Mouse (Mus musculus) megakaryocyte, adult 5-6 weeks (primary cell): ENCODE results near the gene 1600002K03Rik. TPM values are rescaled to one million over a fixed set of nuclear protein-coding genes. Genes with fewer than 3 reads are reported as not detected.

Source experiments
- ATAC-seq: 2 replicates; pipeline ENCODE4 v1.8.0; 2016; ENCODE audit warnings: mild to moderate bottlenecking, inconsistent platforms; ENCODE audit not compliant: poor library complexity, severe bottlenecking
- total RNA-seq, 2 experiments: library from RNA; stranded (forward) in 1 of 2; stranded (reverse) in 1 of 2; fragments of 153-499, 151-499 nt in 1 of 2; fragments of 221-1000, 200-1000 nt in 1 of 2; gene quantifications; 2 replicates each; pipeline versions ENCODE4 v1.2.3 to v1.2.4; 2015 to 2017

Gene 1600002K03Rik
- total RNA-seq, 2 experiments from 2014 or later = 18.8 to 21.0 TPM

DNA sequence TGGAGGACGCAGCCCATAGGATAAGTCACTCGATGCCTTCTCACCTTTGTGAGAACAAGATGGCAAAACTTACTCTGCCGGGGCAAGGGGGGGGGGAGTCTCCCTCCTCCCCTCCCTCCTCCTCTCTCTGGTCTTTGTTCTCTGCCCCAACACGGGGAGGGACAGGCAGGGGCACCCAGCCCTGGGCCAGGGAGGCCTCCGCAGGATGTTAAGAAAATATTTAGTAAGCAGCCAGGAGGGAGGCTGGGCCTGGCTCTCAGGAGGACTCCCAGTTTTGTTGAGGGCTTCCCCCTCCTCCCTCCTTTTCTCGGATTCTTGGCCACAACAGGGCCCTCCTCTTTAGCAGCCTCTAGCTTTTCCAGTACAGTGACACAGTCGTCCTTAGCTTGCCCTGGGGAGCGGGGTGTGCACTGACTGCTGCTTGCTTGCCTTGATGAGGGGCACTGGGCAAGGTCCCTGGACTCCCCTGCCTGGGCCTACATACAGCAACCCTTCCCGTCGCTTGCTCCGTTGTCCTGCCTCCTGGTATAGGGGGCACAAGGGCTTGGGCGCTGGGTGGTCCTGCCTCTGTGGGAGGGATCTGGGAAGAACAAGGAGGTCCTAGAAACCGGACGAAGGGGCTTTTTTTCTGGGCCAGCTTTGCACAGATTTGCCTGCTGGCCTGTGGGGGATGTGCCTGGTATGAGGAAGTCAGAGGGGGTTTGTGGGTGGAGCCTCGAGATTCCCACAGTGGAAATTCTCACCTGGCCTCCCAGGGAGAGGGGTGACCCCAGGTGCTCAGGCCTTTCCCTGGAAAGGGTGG lies 20.5 kb upstream of the 1600002K03Rik start:
- no peak for ATAC-seq

- ATAC-seq = no peak
Measured at GRCm38 (mm10) chr10:80152873-80153260, 19.9 kb upstream of the 1600002K03Rik start.

DNA sequence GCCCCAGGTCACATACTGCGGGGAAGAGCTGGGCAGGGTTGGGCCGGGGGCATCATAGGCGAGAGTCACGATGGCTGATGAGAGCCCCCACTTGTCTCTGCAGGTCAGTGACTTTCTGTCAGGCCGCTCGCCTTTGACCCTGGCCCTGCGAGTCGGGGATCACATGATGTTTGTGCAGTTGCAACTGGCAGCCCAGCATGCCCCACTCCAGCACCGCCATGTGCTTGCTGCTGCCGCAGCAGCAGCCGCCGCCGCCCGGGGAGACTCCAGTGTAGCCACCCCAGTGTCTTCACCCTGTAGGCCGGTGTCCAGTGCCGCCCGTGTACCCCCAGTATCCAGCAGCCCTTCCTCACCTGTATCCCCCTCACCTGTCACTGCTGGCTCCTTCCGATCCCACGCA lies 19.0 kb upstream of the 1600002K03Rik start:
- no peak for ATAC-seq

GRCm38 (mm10) chr10:80154384-80154783 lies 18.4 kb upstream of the 1600002K03Rik start:
- ATAC-seq = no peak

DNA sequence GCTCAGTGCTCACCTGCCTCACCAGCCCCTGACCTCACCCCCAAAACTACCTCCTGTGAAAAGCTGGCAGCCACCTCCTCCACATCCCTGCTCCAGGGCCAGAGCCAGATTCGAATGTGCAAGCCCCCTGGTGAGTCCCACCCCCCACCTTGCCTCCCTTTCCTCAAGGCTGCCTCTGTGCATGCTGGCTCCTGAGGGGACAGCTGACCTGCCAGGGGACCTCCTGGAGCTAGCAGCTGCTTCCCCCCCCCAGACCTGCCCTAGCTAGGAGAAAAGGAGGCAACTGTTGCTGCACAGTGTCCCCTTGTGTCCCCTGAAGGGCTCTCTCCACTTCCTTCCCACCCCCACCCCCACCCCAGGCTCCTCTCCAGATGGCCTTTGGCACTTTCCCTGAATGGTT lies 17.5 kb upstream of the 1600002K03Rik start:
- no peak for ATAC-seq

GRCm38 (mm10) chr10:80156002-80156751 lies 16.6 kb upstream of the 1600002K03Rik start:
- no peak for ATAC-seq

GRCm38 (mm10) chr10:80156752-80157053 lies 16.0 kb upstream of the 1600002K03Rik start:
- ATAC-seq = no peak

- no peak for ATAC-seq
Measured at GRCm38 (mm10) chr10:80157141-80157929, 15.4 kb upstream of the 1600002K03Rik start.

GRCm38 (mm10) chr10:80158307-80158986 lies 14.3 kb upstream of the 1600002K03Rik start:
- ATAC-seq = peak; percentile 50

- peak; percentile 8 for ATAC-seq
Measured at GRCm38 (mm10) chr10:80159021-80159560, 13.7 kb upstream of the 1600002K03Rik start.

GRCm38 (mm10) chr10:80159561-80160454 lies 12.9 kb upstream of the 1600002K03Rik start:
- peak; percentile 79 for ATAC-seq

DNA sequence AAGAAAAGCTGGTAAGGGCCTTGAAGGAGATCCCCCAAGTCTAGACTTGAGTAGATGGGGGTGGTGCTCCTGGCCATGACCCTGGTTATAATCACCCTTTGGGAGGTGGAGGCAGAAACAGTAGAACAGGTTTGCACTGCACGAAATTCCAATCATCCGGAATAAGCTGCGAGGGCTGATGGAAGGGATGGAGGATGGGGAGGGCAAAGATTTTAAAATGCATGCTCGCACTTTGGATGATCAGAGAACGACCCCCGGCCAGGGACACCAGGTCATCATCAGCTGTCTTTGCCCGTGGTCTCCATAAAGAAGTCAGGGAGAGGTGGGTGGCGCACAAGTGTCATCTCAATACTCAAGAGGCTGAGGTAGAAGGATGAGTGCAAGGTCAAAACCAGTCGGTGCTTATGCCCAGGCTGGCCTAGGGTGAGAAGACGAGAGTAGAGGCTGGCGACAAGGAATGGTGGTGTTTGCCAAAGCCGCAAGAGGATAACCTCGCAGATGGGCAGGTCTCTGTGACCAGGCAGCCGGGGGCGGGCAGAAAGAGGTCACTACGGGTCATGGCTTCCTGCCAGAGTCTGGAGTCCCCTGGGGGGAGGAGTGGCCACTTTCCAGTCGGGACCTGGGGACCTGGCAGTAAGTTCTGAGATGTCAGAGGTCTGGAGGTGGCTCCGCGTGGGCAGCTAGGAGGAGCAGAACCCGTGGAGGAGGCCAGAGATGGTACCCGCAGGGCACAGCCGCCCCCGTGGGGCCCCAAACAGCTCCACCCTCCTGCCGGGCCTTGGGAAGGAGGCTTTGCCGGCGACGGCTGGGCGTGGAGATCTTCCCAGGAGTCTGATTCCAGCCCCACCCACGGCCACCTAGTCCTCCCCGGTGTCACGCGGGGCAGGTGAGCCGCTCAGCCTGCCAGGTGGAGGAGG lies 12.0 kb upstream of the 1600002K03Rik start:
- no peak for ATAC-seq

- no peak for ATAC-seq
Measured at GRCm38 (mm10) chr10:80161522-80162242, 11.1 kb upstream of the 1600002K03Rik start.

DNA sequence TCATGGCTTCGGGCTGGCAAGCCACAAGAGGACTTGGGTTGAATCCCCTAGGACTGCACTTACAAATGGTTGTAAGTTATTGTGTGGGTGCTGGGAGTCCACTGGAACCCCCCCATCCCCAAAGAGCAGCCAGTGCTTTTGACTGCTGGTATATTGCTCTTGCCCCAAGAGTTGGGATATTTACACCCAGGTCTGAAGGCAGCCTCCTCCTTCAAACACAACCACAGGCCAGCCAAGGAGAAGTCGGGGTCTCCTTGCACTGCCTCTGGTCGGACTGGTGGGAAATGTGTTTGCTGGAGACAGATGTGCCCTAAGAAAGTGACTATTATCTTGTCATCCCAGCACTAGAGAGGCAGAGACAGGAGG lies 10.5 kb upstream of the 1600002K03Rik start:
- no peak for ATAC-seq

DNA sequence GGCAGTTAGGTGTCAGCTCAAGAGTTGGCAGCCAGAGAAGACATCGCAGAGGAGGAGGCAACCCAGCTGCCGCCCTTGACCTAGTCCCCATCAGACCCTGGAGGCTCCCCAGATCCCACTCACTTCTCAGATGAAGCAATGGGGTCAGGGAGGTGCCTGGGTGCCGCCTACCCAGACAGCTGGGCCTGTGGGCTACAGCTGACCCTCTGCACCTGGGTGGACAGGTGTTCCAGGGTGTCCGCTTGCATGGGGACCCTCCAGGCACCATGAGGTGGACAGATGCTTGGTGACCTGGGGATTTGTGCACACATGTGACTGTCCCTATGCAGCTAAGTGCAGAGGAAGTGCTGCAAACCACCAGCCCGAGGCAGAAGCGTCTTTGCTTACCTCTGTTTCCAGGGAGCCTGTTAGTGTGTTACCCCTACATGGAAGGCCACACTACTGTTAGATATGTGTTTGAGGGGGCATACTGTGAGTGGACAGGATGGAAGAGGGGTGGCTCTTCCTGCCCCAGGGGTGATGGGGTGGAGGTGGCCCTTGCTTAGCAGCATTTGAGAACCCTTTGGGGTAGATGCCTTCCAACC lies 9.9 kb upstream of the 1600002K03Rik start:
- no peak for ATAC-seq

DNA sequence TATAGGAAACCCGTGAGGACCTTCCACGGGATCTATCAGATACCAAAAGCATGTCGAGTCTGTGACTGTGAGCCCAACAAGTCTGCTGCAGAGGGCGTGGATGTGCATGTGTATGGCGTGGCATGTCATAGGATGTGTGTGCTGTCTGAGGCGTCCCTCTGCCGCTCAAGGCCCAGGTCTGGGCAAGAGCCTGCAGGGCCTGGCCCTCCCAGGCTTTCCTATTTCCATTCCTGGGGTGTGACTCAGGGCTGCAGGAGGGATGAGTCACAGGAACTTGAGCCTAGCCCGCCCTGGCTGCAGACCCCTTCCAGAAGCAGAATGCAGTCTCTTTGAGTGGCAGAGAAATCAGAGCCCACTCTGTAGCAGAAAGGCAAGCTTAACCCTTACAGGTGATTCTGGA lies 9.0 kb upstream of the 1600002K03Rik start:
- no peak for ATAC-seq

DNA sequence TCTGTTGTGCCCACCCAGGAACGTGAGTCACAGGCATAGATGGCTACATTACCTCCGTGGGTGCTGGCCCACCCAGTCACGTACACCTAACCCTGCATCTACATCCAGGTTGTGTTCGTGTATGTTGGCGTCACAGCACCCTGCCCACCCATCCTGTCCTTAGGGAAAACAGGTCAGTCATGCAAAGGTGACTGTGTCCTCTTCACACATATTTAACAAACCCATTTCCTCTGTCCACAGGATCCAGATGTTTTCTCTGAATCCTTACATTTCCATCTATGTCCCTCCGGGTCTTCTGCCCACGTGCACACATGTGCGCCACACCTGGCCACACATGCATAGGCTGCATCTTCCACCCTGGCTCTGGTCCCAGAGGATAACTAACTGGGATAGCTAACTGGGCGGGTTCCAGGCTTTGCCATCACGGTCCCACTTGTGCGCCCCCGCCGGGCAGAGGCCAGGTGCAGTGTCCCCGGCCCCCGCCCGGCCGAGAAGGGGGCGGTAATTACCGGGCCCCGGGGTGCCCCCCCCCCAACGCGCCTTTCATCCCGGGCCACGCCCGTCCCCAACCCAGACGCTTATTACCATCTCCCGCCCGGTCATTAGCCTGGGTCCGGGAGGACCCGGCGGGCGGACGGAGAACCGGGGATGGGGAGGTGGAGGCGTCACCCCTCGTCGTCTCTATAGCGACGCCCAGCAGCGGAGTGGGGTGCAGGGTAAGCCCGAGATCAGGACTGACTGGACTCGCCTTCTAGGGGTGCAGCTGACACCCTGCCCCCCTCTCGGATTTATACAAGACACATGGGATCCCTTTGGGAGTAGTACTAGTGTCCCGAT lies 8.4 kb upstream of the 1600002K03Rik start:
- ATAC-seq = 0 out of 2 replicates have a peak, but pooled peaks have one; percentile 0
